Mouse (Mus musculus): ENCODE results near the gene Klk1b22. TPM values are rescaled to one million over a fixed set of nuclear protein-coding genes. Genes with fewer than 3 reads are reported as not detected.

Klk1b22 gene
- not detected in 2 replicates for polyA plus RNA-seq (2015; fragmentation: Nextera tagmentation; extraction: Ambion mirVana)

DNA sequence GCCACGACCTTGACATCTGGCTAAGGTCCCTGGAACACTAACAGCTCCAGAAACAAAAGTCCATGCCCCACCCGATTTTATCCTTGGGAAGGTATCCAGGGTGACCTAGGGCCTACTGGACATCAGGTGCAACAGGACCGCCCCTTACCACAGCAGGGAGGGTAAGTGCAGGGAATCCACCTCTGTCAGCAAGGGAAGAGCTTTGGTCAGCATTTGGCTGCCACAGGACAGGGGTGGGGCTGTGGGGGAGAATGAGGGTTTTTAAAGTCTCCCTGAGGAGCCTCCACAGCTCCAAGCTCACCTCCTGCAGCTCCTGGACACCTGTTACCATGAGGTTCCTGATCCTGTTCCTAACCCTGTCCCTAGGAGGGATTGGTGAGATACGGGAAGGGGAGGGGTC lies at the start of gene Klk1b22:
TSS of gene Klk1b22 (plus strand) at position 301 of the 400 bp plus-strand sequence.

DNA sequence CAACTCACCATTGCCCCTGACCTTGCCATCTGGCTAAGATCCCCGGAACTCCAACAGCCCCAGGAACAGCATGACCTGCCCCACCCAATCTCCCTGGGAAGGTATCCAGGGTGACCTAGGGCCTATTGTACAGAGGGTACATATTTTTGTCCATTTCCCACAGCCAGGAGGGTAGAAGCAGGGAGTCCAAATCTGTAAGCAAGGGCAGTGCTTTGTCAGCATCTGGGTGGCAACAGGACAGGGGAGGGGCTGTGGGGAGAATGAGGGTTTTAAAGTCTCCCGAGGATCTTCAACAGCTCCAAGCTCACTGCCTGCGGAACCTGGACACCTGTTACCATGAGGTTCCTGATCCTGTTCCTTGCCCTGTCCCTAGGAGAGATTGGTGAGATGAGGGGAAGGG lies 10.4 kb upstream of the Klk1b22 start, which contains the start of gene Klk1b21:
TSS of gene Klk1b21 (plus strand) at position 301 of the 400 bp plus-strand sequence.

DNA sequence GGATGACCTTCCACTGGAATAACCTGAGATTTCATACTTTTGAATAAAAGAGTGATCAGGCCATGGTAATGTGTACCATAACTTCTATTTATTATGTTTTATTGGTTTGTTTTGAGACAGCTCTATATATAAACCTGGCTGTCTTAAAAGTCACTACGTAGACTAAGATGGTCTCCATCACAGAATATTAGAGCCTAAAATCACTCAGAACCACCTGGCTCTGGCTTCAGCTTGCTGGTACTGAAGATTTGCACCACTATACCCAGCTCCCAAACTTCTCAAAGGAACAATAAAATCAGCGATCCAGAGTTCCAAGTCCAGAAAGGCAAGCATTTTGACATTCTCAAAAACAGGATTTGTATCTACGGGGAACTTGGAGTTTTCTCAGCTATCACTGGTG lies 24.0 kb downstream of the Klk1b22 start, which contains the start of gene Klk1b16:
TSS of gene Klk1b16 (plus strand) at position 301 of the 400 bp plus-strand sequence.

Other genes with a start within 250 kb of the Klk1b22 start
- not detected in 2 replicates for gene Klk4, start 231.5 kb upstream of the Klk1b22 start, polyA plus RNA-seq (2015; fragmentation: Nextera tagmentation; extraction: Ambion mirVana)
- gene Klk15, start 178.9 kb upstream of the Klk1b22 start, polyA plus RNA-seq (2015; fragmentation: Nextera tagmentation; extraction: Ambion mirVana), result not detected in 2 replicates
- gene Klk1b8, start 162.0 kb upstream of the Klk1b22 start, polyA plus RNA-seq (2015; fragmentation: Nextera tagmentation; extraction: Ambion mirVana), result 0.46 and 1.1 TPM in 2 replicates
- not detected in 2 replicates for gene Klk1b1, start 145.9 kb upstream of the Klk1b22 start, polyA plus RNA-seq (2015; fragmentation: Nextera tagmentation; extraction: Ambion mirVana)
- gene Klk1b9, start 136.6 kb upstream of the Klk1b22 start, polyA plus RNA-seq (2015; fragmentation: Nextera tagmentation; extraction: Ambion mirVana), result 0.16 and 0.23 TPM in 2 replicates
- not detected in 2 replicates for gene Klk1b11, start 116.8 kb upstream of the Klk1b22 start, polyA plus RNA-seq (2015; fragmentation: Nextera tagmentation; extraction: Ambion mirVana)
- gene Klk1b26, start 100.5 kb upstream of the Klk1b22 start, polyA plus RNA-seq (2015; fragmentation: Nextera tagmentation; extraction: Ambion mirVana), result 17.1 and 21.7 TPM in 2 replicates
- not detected in 2 replicates for gene Klk1b27, start 60.4 kb upstream of the Klk1b22 start, polyA plus RNA-seq (2015; fragmentation: Nextera tagmentation; extraction: Ambion mirVana)
- gene Klk1b21, start 10.3 kb upstream of the Klk1b22 start, polyA plus RNA-seq (2015; fragmentation: Nextera tagmentation; extraction: Ambion mirVana), result not detected in 2 replicates
- gene Klk1b16, start 24.1 kb downstream of the Klk1b22 start, polyA plus RNA-seq (2015; fragmentation: Nextera tagmentation; extraction: Ambion mirVana), result 0.10 and 0.24 TPM in 2 replicates
- not detected in 2 replicates for gene Klk1b24, start 75.6 kb downstream of the Klk1b22 start, polyA plus RNA-seq (2015; fragmentation: Nextera tagmentation; extraction: Ambion mirVana)
- not detected in 2 replicates for gene Klk1b3, start 85.5 kb downstream of the Klk1b22 start, polyA plus RNA-seq (2015; fragmentation: Nextera tagmentation; extraction: Ambion mirVana)
- not detected in 2 replicates for gene Klk1b4, start 94.8 kb downstream of the Klk1b22 start, polyA plus RNA-seq (2015; fragmentation: Nextera tagmentation; extraction: Ambion mirVana)
- gene Klk1b5, start 103.3 kb downstream of the Klk1b22 start, polyA plus RNA-seq (2015; fragmentation: Nextera tagmentation; extraction: Ambion mirVana), result not detected in 2 replicates
- gene Klk1, start 112.7 kb downstream of the Klk1b22 start, polyA plus RNA-seq (2015; fragmentation: Nextera tagmentation; extraction: Ambion mirVana), result 0.24 TPM in 1 of 2 replicates, not detected in the other
- not detected in 2 replicates for gene Gm36864, start 123.5 kb downstream of the Klk1b22 start, polyA plus RNA-seq (2015; fragmentation: Nextera tagmentation; extraction: Ambion mirVana)
- gene 1700028J19Rik, start 134.0 kb downstream of the Klk1b22 start, polyA plus RNA-seq (2015; fragmentation: Nextera tagmentation; extraction: Ambion mirVana), result 0.46 and 1.0 TPM in 2 replicates
- 46.6 and 50.7 TPM in 2 replicates for gene 2410002F23Rik, start 134.0 kb downstream of the Klk1b22 start, polyA plus RNA-seq (2015; fragmentation: Nextera tagmentation; extraction: Ambion mirVana)
- gene Acp4, start 144.7 kb downstream of the Klk1b22 start, polyA plus RNA-seq (2015; fragmentation: Nextera tagmentation; extraction: Ambion mirVana), result 1.9 and 2.3 TPM in 2 replicates
- gene Gm15517, start 148.8 kb downstream of the Klk1b22 start, polyA plus RNA-seq (2015; fragmentation: Nextera tagmentation; extraction: Ambion mirVana), result not detected in 2 replicates
- 1.5 and 3.3 TPM in 2 replicates for gene Clec11a, start 194.2 kb downstream of the Klk1b22 start, polyA plus RNA-seq (2015; fragmentation: Nextera tagmentation; extraction: Ambion mirVana)
- 0.41 and 0.55 TPM in 2 replicates for gene Shank1, start 197.6 kb downstream of the Klk1b22 start, polyA plus RNA-seq (2015; fragmentation: Nextera tagmentation; extraction: Ambion mirVana)